Mouse (Mus musculus) adrenal gland (tissue): Measurements from ENCODE around the gene Ntrk3.

Source experiments
- intact Hi-C: fragments of 180-260 bp; cut with DNase I; formaldehyde crosslinking; loops from one replicate; pipeline ENCODE4 v1.15.1; 2025
- long read RNA-seq, 2 experiments: library from polyadenylated mRNA; unstranded; transcript quantifications; one replicate each; pipeline ENCODE4 v2.0.0; 2020; ENCODE audit warnings: borderline replicate concordance in 1 of 2; ENCODE audit not compliant: insufficient replicate concordance in 1 of 2

The Ntrk3 gene
- long read RNA-seq, experiment 1 = 0 reads
- long read RNA-seq, experiment 2, partial matches to known transcripts = 1 of 5 reads
- long read RNA-seq, experiment 2, other reads (novel, unspliced or antisense) = 4 of 5 reads

DNA sequence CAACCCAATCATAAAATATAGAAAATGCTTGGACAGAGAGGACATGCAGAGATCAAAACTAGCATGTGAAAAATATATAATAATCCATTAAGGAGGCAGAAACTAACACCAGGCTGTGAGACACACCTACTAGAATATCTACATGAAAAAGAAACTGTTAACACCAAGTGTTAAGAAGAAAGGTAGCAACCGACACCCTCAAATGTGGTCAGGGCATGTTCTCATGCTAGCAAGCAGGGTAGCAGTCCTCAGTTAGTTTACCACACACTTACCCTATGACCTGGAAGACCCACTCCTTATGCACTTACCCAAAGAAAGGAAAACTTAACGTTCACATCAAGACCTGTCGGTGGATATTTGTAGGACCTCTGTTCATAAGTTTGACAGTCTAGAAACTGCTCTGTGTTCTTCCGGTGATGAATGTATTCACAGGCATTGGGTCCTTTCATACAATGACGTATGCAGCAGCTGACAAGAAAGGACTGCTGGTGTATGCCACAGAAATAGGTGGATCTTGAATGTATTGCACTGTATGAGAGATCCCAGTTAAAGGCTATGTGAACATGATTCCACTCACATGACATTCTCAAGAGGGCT is at the start of gene Ntrk3:
Gene Ntrk3, minus strand, starts transcription at position 399 of the 597 bp plus-strand sequence.
- intact Hi-C loops = no loop called here

GRCm38 (mm10) chr7:78785906-78786305 is 48.1 kb upstream of the Ntrk3 start:
- intact Hi-C loops = no loop called here

- intact Hi-C loops = no loop called here
Measured at GRCm38 (mm10) chr7:78782639-78783581, 45.1 kb upstream of the Ntrk3 start, which contains the start of the genes Mrps11 and Mrpl46. Mrps11 (plus strand) TSS chr7:78783119. Mrpl46 (minus strand) TSS chr7:78783531.

DNA sequence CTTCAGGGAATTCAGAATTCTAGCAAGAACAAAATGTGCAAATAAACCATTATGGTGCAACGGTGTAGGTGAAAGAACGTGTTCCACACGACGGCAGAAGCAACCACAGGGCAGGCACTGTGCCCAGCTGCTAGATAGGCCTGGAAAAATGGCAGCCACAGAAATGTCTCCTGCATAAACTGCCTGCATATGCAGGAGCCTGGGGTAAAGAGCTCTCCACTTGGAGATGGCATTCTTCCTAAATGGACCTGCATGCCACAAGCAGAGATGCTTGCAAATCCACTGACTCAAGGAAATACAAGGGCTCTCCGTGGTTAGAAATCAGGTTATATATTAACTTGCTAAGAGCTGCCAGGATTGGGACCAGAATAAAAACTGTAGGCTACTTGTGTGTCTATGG is 40.9 kb upstream of the Ntrk3 start:
- intact Hi-C loops = no loop called here

GRCm38 (mm10) chr7:78770936-78771335 is 33.1 kb upstream of the Ntrk3 start:
- intact Hi-C loops = no loop called here

GRCm38 (mm10) chr7:78769075-78769652 is 31.4 kb upstream of the Ntrk3 start:
- intact Hi-C loops = loop anchor here (5.0 to 10.0 kb wide), 3 partner anchors 114 to 202 kb away; no protein-coding TSS in a partner anchor

DNA sequence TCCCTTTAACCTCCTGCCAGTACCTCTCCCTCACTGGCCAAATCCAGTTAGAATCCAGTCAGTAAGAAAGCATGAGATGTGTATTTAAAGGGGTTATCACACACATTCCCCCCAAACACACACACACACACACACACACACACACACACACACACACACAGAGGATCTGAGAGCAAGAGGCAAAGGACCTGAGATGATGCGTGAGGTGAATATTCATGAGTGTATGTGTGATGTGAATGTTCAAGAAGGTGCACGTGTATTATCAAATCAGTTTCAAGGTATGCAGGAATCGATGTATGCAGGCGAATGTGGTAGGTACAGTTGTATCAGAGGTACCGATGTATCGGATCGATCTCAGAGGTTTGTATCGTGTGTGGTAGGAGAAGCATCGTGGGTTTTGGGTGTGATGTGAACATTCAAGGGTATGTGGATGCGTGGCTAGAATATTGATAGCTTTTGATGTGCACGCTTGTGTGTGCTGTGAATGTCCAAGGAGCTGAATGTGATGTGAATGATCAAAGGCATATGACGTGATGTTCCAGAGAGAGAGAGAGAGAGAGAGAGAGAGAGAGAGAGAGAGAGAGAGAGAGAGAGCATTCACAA is 30.2 kb upstream of the Ntrk3 start:
- intact Hi-C loops = loop anchor here (5.0 to 10.0 kb wide), 3 partner anchors 113 to 201 kb away; no protein-coding TSS in a partner anchor

DNA sequence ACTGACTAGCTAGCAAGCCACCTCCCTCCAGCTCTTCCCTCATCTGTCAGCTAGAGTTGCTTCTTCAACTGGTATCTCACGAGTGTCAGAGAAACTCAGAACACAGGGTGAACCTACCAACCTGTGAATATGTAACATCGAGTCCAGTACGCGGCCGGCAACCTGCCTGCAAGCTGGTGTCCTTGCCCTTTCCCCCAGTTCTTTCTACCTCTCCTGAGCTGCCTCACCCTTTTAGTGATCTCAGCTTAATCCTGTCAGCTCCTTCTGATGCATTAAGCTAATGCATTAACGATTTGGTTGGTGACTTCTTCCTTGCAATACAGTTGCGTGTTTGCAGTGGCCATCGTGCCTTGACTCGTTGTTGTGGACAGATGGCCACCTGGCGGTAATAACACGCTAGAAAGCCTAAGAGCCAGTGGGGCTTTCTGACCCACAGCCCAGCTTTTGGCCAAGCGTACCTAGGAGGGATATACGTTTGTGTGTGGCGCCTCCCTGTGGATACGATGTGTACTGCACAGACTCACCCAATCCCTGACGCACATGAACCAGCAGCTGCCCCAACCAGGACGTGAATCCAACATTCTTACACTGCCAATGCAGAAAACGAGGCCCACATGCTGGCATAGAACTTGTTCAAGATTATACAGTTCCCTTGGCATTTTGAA is 28.3 kb upstream of the Ntrk3 start:
- intact Hi-C loops = loop anchor here (5.0 to 10.0 kb wide), 3 partner anchors 111 to 199 kb away; no protein-coding TSS in a partner anchor

- intact Hi-C loops = loop anchor here (5.0 to 10.0 kb wide), 3 partner anchors 110 to 198 kb away; no protein-coding TSS in a partner anchor
Measured at GRCm38 (mm10) chr7:78765215-78765631, 27.4 kb upstream of the Ntrk3 start.

- intact Hi-C loops = loop anchor here (10.0 kb wide), 1 partner anchor 109 kb away; no protein-coding TSS in a partner anchor
Measured at GRCm38 (mm10) chr7:78763801-78764200, 26.0 kb upstream of the Ntrk3 start.

GRCm38 (mm10) chr7:78754458-78755000 is 16.7 kb upstream of the Ntrk3 start:
- intact Hi-C loops = no loop called here

GRCm38 (mm10) chr7:78753752-78754457 is 16.1 kb upstream of the Ntrk3 start:
- intact Hi-C loops = no loop called here

DNA sequence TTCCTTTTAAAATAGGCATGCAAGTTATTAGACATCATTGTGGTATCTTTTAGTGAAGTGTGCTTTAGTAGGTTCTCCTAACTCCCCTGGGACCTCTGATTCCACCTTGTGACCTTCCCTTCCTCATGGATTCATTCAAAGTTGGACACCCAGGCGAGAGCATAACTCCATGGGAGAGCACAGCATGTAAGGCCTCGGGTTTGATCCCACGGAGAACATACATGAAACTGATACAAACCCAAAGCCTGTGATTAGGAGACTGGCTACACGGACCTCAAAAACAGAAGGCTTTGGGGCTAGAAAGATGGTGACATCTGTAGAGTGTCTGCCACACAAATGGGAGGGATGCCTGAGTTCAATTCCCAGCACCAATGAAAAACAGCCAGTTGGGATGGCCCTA is 15.1 kb upstream of the Ntrk3 start:
- intact Hi-C loops = no loop called here

DNA sequence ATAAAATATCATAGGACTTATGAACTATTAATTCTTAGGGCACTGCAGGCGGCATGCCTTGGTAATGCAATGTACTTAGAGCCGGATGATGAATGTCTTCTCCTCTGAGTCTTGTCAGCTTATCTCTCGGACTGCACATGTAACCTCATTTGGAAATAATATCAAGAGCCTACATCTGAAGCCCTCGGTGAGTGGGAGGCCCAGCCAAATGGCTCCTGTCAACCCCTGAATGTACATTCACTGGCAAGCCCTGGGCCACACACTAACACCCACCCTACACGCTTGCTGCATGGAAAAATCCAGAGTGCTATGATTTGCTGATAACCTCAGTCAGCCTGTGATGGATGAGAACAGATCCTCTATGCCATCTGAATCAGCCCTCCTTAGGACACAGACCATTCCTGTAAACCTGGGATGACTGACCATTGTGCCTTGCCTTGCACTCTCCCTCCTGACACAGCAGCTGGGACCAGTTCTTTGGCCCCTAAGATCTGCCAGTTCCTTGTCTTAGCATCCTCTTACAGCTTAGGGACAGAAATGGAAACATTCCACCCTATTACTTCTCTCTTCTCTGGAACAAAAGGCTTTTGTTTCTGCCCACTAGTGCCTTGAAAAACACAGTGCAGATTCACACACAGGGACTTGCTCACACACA is 6.0 kb upstream of the Ntrk3 start:
- intact Hi-C loops = no loop called here

GRCm38 (mm10) chr7:78739351-78740000 is 1.7 kb upstream of the Ntrk3 start:
- intact Hi-C loops = no loop called here

DNA sequence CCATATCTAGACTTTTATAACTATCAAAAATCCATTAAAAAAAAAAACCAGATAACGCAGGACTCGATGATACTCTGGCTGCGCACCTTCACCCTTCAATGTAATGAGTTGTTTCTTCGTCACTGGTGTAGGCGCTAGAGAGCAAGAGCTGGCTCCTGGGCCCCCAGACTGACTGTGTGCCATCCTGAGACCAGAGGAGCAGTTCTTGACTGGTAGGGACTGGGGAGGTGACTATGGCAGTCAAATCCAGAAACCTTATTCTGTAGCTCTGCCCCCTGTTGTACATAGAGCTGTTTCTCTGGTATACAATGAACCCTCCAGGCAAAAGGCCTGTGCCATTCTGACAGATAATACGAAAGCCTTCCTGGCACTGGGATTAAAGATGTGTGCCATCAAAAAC is 616 bp downstream of the Ntrk3 start:
- intact Hi-C loops = no loop called here

GRCm38 (mm10) chr7:78731391-78731790 is 6.4 kb downstream of the Ntrk3 start:
- intact Hi-C loops = no loop called here

GRCm38 (mm10) chr7:78724591-78724990 is 13.2 kb downstream of the Ntrk3 start:
- intact Hi-C loops = no loop called here
